ENCODE assay signal across 9 mouse cellular contexts in the genomic region with DNA sequence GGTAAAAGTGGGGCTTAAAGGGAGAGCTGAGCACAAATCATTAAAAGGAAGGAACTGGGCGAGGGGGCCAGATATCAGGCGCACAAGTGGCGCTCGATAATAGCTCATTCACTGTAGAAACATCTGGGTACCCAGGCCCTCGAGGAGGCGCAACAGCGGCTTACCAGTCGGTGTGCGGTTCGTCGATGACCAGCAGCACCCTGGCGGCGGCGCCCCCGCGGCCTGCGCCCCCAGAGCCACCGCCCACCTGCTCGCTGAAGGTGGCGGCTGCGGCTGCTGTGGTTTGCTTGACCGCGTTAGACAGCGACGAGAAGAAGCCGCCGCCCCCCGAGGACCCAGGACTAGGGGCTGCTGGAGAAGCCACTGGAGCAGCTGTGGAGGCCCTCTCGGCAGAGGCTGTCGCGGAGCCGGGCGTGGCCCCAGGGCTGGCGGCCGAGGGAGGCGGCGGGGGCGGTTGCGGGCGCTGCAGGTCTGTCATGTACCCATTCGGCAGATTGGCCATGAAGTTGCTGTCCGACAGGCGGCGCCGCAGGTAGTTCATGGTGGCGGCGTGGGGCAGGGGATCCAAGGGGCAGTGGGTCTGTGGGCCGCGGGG. TPM values are rescaled to one million over a fixed set of nuclear protein-coding genes. Genes with fewer than 3 reads are reported as not detected.
DNase-seq lines count a peak whose midpoint lies in the region; ATAC-seq and TF ChIP-seq lines count a peak whose summit lies in the region.
"Had no signal": no experiment of that assay in that cellular context is flagged by ENCODE, and none has a peak within 500 bp of the region (broad histone marks: within the 10 kb centered on the region; RNA-seq: fewer than 3 reads in every experiment).

No protein-coding gene starts in this region.

- H3K4me3 ChIP-seq in kidney, adult 2 months (ENCODE audit: insufficient read depth, low read depth, low read length): peak overlapping the region; percentile 53
- peak overlapping the region; percentile 62 to 74 for H3K4me3 ChIP-seq in ES-E14 (ENCODE audit: insufficient read depth in 1 of 2, low read depth in 1 of 2, low read length in 2 of 2, poor library complexity in 1 of 2, severe bottlenecking in 1 of 2)
- peak overlapping the region; percentile 38 for H3K4me3 ChIP-seq in embryonic facial prominence, embryonic 12.5 days
- H3K4me3 ChIP-seq in kidney, postnatal 0 days (replicated peaks; ENCODE audit: low read depth, low read length): peak overlapping the region; percentile 31
- peak overlapping the region; percentile 57 for H3K4me3 ChIP-seq in neural tube, embryonic 15.5 days (replicated peaks)

- DNase-seq in kidney, adult 2 months: no peak
- no peak for DNase-seq in kidney, adult 8-10 months
- no peak for DNase-seq in ES-E14 (ENCODE audit: low read depth, low spot score)
- DNase-seq in kidney, postnatal 0 days (ENCODE audit: low spot score): no peak
- DNase-seq in gastrocnemius, adult 18-20 months (ENCODE audit: low spot score): no peak

- peak; percentile 52; the same call in 1 of the 2 replicates for ATAC-seq in embryonic facial prominence, embryonic 12.5 days (ENCODE audit: insufficient number of reproducible peaks, insufficient read depth, low FRiP score, low TSS enrichment)
- ATAC-seq in kidney, postnatal 0 days (replicated peaks; ENCODE audit: low FRiP score, low read depth): peak; percentile 13; the same call in 1 of the 2 replicates
- peak; percentile 66 for ATAC-seq in neural tube, embryonic 15.5 days (ENCODE audit: low FRiP score)
- ATAC-seq in erythroid progenitor cell, adult 5-6 weeks (replicated peaks; ENCODE audit: low FRiP score, poor library complexity, severe bottlenecking): no peak

- TF ChIP-seq POLR2A in kidney, adult 2 months (IDR thresholded peaks at IDR 0.05; ENCODE audit: low read depth, low read length): no peak

- in situ Hi-C loops in ES-E14 (cut with MboI; ENCODE audit: low sequenced_read_pairs in 2 of 2, unreplicated experiment in 2 of 2): no loop called here

- WGBS in kidney, adult 2 months: 2% methylated on average over 33 of the region's 49 CpGs
- 12% methylated on average over 42 of the region's 49 CpGs for WGBS in embryonic facial prominence, embryonic 12.5 days
- WGBS in kidney, postnatal 0 days: 21% methylated on average over 45 of the region's 49 CpGs
- 19% methylated on average over 30 of the region's 49 CpGs for WGBS in neural tube, embryonic 15.5 days

- TF ChIP-seq CTCF in kidney, adult 2 months (conservative IDR thresholded peaks at IDR 0.05; ENCODE audit: insufficient read depth, insufficient read length, low read depth, low read length): no peak
- peak; percentile 8; the same call in 1 of the 2 replicates for TF ChIP-seq CTCF in kidney, postnatal 0 days (IDR thresholded peaks at IDR 0.05; ENCODE audit: low read depth)

- peak overlapping the region; percentile 73 for H3K9ac ChIP-seq in ES-E14 (ENCODE audit: insufficient read depth, low read depth, low read length, poor library complexity, severe bottlenecking)
- peak overlapping the region; percentile 33 for H3K9ac ChIP-seq in embryonic facial prominence, embryonic 12.5 days
- no peak overlapping the region for H3K9ac ChIP-seq in kidney, postnatal 0 days (ENCODE audit: low read depth, low read length)
- peak overlapping the region; percentile 59 for H3K9ac ChIP-seq in neural tube, embryonic 15.5 days (replicated peaks)

- no peaks in the 10 kb centered on the region; the same call in 1 of the 2 replicates for H3K4me1 ChIP-seq in kidney, adult 2 months (ENCODE audit: control insufficient read depth, insufficient read depth, low read length)
- H3K4me1 ChIP-seq in ES-E14 (ENCODE audit: control insufficient read depth in 2 of 2, insufficient read depth in 2 of 2, low read length in 2 of 2, poor library complexity in 1 of 2): no peaks in the 10 kb centered on the region
- no peaks in the 10 kb centered on the region for H3K4me1 ChIP-seq in embryonic facial prominence, embryonic 12.5 days
- H3K4me1 ChIP-seq in kidney, postnatal 0 days (replicated peaks; ENCODE audit: insufficient read depth, low read length): no peaks in the 10 kb centered on the region
- peaks cover 9% of the 10 kb centered on the region; the same call in 1 of the 2 replicates for H3K4me1 ChIP-seq in neural tube, embryonic 15.5 days

- peak overlapping the region; percentile 58 for H3K4me2 ChIP-seq in embryonic facial prominence, embryonic 12.5 days (replicated peaks)
- peak overlapping the region; percentile 56 for H3K4me2 ChIP-seq in kidney, postnatal 0 days (ENCODE audit: low read length)
- peak overlapping the region; percentile 59 for H3K4me2 ChIP-seq in neural tube, embryonic 15.5 days

- H3K27ac ChIP-seq in kidney, adult 2 months (ENCODE audit: insufficient read depth, low read depth, low read length): no peak overlapping the region
- no peak overlapping the region for H3K27ac ChIP-seq in ES-E14 (ENCODE audit: insufficient read depth, low read depth, low read length, poor library complexity, severe bottlenecking)
- H3K27ac ChIP-seq in embryonic facial prominence, embryonic 12.5 days: no peak overlapping the region
- no peak overlapping the region for H3K27ac ChIP-seq in kidney, postnatal 0 days
- peak overlapping the region; percentile 81 for H3K27ac ChIP-seq in neural tube, embryonic 15.5 days (replicated peaks)
- H3K27ac ChIP-seq: macrophage had no signal

- no peaks in the 10 kb centered on the region for H3K9me3 ChIP-seq in ES-E14 (ENCODE audit: control insufficient read depth, insufficient read depth, low read depth, low read length)
- no peaks in the 10 kb centered on the region for H3K9me3 ChIP-seq in embryonic facial prominence, embryonic 12.5 days
- H3K9me3 ChIP-seq in kidney, postnatal 0 days (replicated peaks; ENCODE audit: low read length): no peaks in the 10 kb centered on the region
- no peaks in the 10 kb centered on the region for H3K9me3 ChIP-seq in neural tube, embryonic 15.5 days (replicated peaks)

- no peaks in the 10 kb centered on the region for H3K27me3 ChIP-seq in kidney, adult 2 months (replicated peaks; ENCODE audit: control insufficient read depth, insufficient read depth, low read length)
- H3K27me3 ChIP-seq in embryonic facial prominence, embryonic 12.5 days: no peaks in the 10 kb centered on the region
- H3K27me3 ChIP-seq in kidney, postnatal 0 days (ENCODE audit: insufficient read depth, low read length): no peaks in the 10 kb centered on the region
- no peaks in the 10 kb centered on the region for H3K27me3 ChIP-seq in neural tube, embryonic 15.5 days (replicated peaks)

- H3K36me3 ChIP-seq in kidney, adult 2 months (ENCODE audit: control insufficient read depth, insufficient read depth, low read length): no peaks in the 10 kb centered on the region
- H3K36me3 ChIP-seq in ES-E14 (ENCODE audit: control insufficient read depth, insufficient read depth, low read length, poor library complexity, severe bottlenecking): no peaks in the 10 kb centered on the region; the same call in 1 of the 2 replicates
- H3K36me3 ChIP-seq in embryonic facial prominence, embryonic 12.5 days: no peaks in the 10 kb centered on the region
- H3K36me3 ChIP-seq in kidney, postnatal 0 days (ENCODE audit: insufficient read depth, low read length): no peaks in the 10 kb centered on the region
- H3K36me3 ChIP-seq in neural tube, embryonic 15.5 days: no peaks in the 10 kb centered on the region

RNA-seq across cellular contexts. Expression of gene Syn1, which starts 0.5 kb away (rescaled TPM):
- 0.16 and 0.69 TPM in 2 replicates for polyA plus RNA-seq in kidney, adult 2 months (2012; rRNA removed)
- total RNA-seq in ES-E14 (2012; rRNA removed): 1.6 and 1.7 TPM in 2 replicates
- polyA plus RNA-seq in embryonic facial prominence, embryonic 12.5 days (2016; fragmentation: Nextera tagmentation; extraction: Ambion mirVana): 2.3 and 2.5 TPM in 2 replicates
- polyA plus RNA-seq in kidney, postnatal 0 days (2015; fragmentation: Nextera tagmentation; extraction: Ambion mirVana): 0.11 and 0.16 TPM in 2 replicates
- 85.6 and 96.9 TPM in 2 replicates for polyA plus RNA-seq in neural tube, embryonic 15.5 days (2015; fragmentation: Nextera tagmentation; extraction: Ambion mirVana)
- 1.3 and 1.8 TPM in 2 replicates for total RNA-seq in erythroid progenitor cell, adult 5-6 weeks (2015; ENCODE audit: low replicate concordance)
- total RNA-seq in erythroid progenitor cell, adult 5-6 weeks (2017; ENCODE audit: low replicate concordance): not detected in 2 replicates
- under 1 TPM; 0.07 TPM for total RNA-seq in gastrocnemius, adult 18-20 months (2021)

RNA-seq across cellular contexts. Expression of gene Cfp, which starts 11.0 kb away (rescaled TPM):
- 8.6 and 11.0 TPM in 2 replicates for polyA plus RNA-seq in kidney, adult 2 months (2012; rRNA removed)
- 4.4 and 9.6 TPM in 2 replicates for total RNA-seq in ES-E14 (2012; rRNA removed)
- polyA plus RNA-seq in embryonic facial prominence, embryonic 12.5 days (2016; fragmentation: Nextera tagmentation; extraction: Ambion mirVana): 3.4 and 4.3 TPM in 2 replicates
- polyA plus RNA-seq in kidney, postnatal 0 days (2015; fragmentation: Nextera tagmentation; extraction: Ambion mirVana): 5.0 and 5.4 TPM in 2 replicates
- 5.5 and 5.6 TPM in 2 replicates for polyA plus RNA-seq in neural tube, embryonic 15.5 days (2015; fragmentation: Nextera tagmentation; extraction: Ambion mirVana)
- total RNA-seq in erythroid progenitor cell, adult 5-6 weeks (2015; ENCODE audit: low replicate concordance): 31.4 and 34.8 TPM in 2 replicates
- total RNA-seq in erythroid progenitor cell, adult 5-6 weeks (2017; ENCODE audit: low replicate concordance): 13.2 and 19.8 TPM in 2 replicates
- 1 to 10 TPM; 3.0 to 3.7 TPM for total RNA-seq in gastrocnemius, adult 18-20 months (2021)

RNA-seq across cellular contexts. Expression of gene Elk1, which starts 30.1 kb away (rescaled TPM):
- polyA plus RNA-seq in kidney, adult 2 months (2012; rRNA removed): 7.8 and 9.9 TPM in 2 replicates
- total RNA-seq in ES-E14 (2012; rRNA removed): 8.2 and 8.4 TPM in 2 replicates
- 18.0 and 18.8 TPM in 2 replicates for polyA plus RNA-seq in embryonic facial prominence, embryonic 12.5 days (2016; fragmentation: Nextera tagmentation; extraction: Ambion mirVana)
- 10.1 TPM in 2 replicates for polyA plus RNA-seq in kidney, postnatal 0 days (2015; fragmentation: Nextera tagmentation; extraction: Ambion mirVana)
- polyA plus RNA-seq in neural tube, embryonic 15.5 days (2015; fragmentation: Nextera tagmentation; extraction: Ambion mirVana): 16.5 and 16.6 TPM in 2 replicates
- total RNA-seq in erythroid progenitor cell, adult 5-6 weeks (2015; ENCODE audit: low replicate concordance): 1.4 and 2.5 TPM in 2 replicates
- 0.53 and 2.1 TPM in 2 replicates for total RNA-seq in erythroid progenitor cell, adult 5-6 weeks (2017; ENCODE audit: low replicate concordance)
- 1 to 10 TPM; 5.7 to 6.1 TPM for total RNA-seq in gastrocnemius, adult 18-20 months (2021)

RNA-seq across cellular contexts. Expression of gene Uxt, which starts 41.5 kb away (rescaled TPM):
- 24.7 and 32.7 TPM in 2 replicates for polyA plus RNA-seq in kidney, adult 2 months (2012; rRNA removed)
- total RNA-seq in ES-E14 (2012; rRNA removed): 37.0 and 41.5 TPM in 2 replicates
- polyA plus RNA-seq in embryonic facial prominence, embryonic 12.5 days (2016; fragmentation: Nextera tagmentation; extraction: Ambion mirVana): 51.2 and 52.1 TPM in 2 replicates
- 79.2 and 85.4 TPM in 2 replicates for polyA plus RNA-seq in kidney, postnatal 0 days (2015; fragmentation: Nextera tagmentation; extraction: Ambion mirVana)
- polyA plus RNA-seq in neural tube, embryonic 15.5 days (2015; fragmentation: Nextera tagmentation; extraction: Ambion mirVana): 32.0 and 33.0 TPM in 2 replicates
- 10.1 and 26.7 TPM in 2 replicates for total RNA-seq in erythroid progenitor cell, adult 5-6 weeks (2015; ENCODE audit: low replicate concordance)
- 5.7 and 17.1 TPM in 2 replicates for total RNA-seq in erythroid progenitor cell, adult 5-6 weeks (2017; ENCODE audit: low replicate concordance)
- total RNA-seq in gastrocnemius, adult 18-20 months (2021): 10 to 100 TPM; 34.9 to 35.0 TPM

RNA-seq across cellular contexts. Expression of gene Timp1, which starts 50.4 kb away (rescaled TPM):
- polyA plus RNA-seq in kidney, adult 2 months (2012; rRNA removed): 2.0 and 2.4 TPM in 2 replicates
- total RNA-seq in ES-E14 (2012; rRNA removed): 88.4 and 130 TPM in 2 replicates
- polyA plus RNA-seq in embryonic facial prominence, embryonic 12.5 days (2016; fragmentation: Nextera tagmentation; extraction: Ambion mirVana): 16.0 and 17.9 TPM in 2 replicates
- polyA plus RNA-seq in kidney, postnatal 0 days (2015; fragmentation: Nextera tagmentation; extraction: Ambion mirVana): 17.2 TPM in 2 replicates
- 5.8 and 8.2 TPM in 2 replicates for polyA plus RNA-seq in neural tube, embryonic 15.5 days (2015; fragmentation: Nextera tagmentation; extraction: Ambion mirVana)
- total RNA-seq in erythroid progenitor cell, adult 5-6 weeks (2015; ENCODE audit: low replicate concordance): not detected in 2 replicates
- total RNA-seq in erythroid progenitor cell, adult 5-6 weeks (2017; ENCODE audit: low replicate concordance): not detected in 2 replicates
- total RNA-seq in gastrocnemius, adult 18-20 months (2021): 1 to 10 TPM in 1 of 2 experiments, under 1 TPM in 1; 0.62 to 1.7 TPM

Comparison
In these comparisons a context has a peak if more than half of its experiments do, and no peak if none do; other contexts are left out.
1. RNA of gene Syn1, which starts 0.5 kb away (polyA plus RNA-seq): 85.6 to 96.9 TPM in neural tube, embryonic 15.5 days; 2.3 to 2.5 TPM in embryonic facial prominence, embryonic 12.5 days, 0.16 to 0.69 TPM in kidney, adult 2 months and 0.11 to 0.16 TPM in kidney, postnatal 0 days; every median in the first group is over 10 times any median in the second.
2. Peak in every context shown above with its lines, with median percentiles within 50 percentile points of each other: H3K4me3 ChIP-seq and H3K4me2 ChIP-seq.